Mouse (Mus musculus): ENCODE measurements around the gene Trib3. TPM values are rescaled to one million over a fixed set of nuclear protein-coding genes. Genes with fewer than 3 reads are reported as not detected.

Gene Trib3
- polyA plus RNA-seq, 1 experiment from 2014 or later, result 2.8 TPM

- ATAC-seq (ENCODE audit: insufficient read depth, low FRiP score), result peak; percentile 62; the same call in 1 of the 2 replicates
Observed at GRCm38 (mm10) chr2:152349842-152350540, 6.2 kb upstream of the Trib3 start.

GRCm38 (mm10) chr2:152349205-152349604 lies 5.4 kb upstream of the Trib3 start:
- H3K4me1 ChIP-seq (ENCODE audit: control insufficient read depth, insufficient read depth, low read length), result peaks cover 10% of the 10 kb centered on the region; the same call in 1 of the 2 replicates
- H3K4me2 ChIP-seq (ENCODE audit: low read depth, low read length), result no peak overlapping the region
- no peak overlapping the region for H3K27ac ChIP-seq (ENCODE audit: low read length)
- ATAC-seq (ENCODE audit: insufficient read depth, low FRiP score), result no peak
- 76% methylated on average over 6 of the region's 6 CpGs for WGBS
- H3K9me3 ChIP-seq (replicated peaks; ENCODE audit: control insufficient read depth, low read length), result no peaks in the 10 kb centered on the region
- H3K36me3 ChIP-seq (ENCODE audit: control insufficient read depth, insufficient read depth, low read length), result no peaks in the 10 kb centered on the region
- no peak overlapping the region for H3K4me3 ChIP-seq (replicated peaks; ENCODE audit: low read length)
- no peak overlapping the region for H3K9ac ChIP-seq (ENCODE audit: low read length)
- no peaks in the 10 kb centered on the region for H3K27me3 ChIP-seq (ENCODE audit: control insufficient read depth, insufficient read depth, low read length)

More at GRCm38 (mm10) chr2:152349842-152350540, 6.2 kb upstream of the Trib3 start:
- H3K4me3 ChIP-seq (replicated peaks; ENCODE audit: low read length), result no peak overlapping the region
- H3K4me1 ChIP-seq (ENCODE audit: control insufficient read depth, insufficient read depth, low read length), result peaks cover 7% of the 10 kb centered on the region; the same call in 1 of the 2 replicates
- no peaks in the 10 kb centered on the region for H3K27me3 ChIP-seq (ENCODE audit: control insufficient read depth, insufficient read depth, low read length)
- H3K27ac ChIP-seq (ENCODE audit: low read length), result no peak overlapping the region
- H3K36me3 ChIP-seq (ENCODE audit: control insufficient read depth, insufficient read depth, low read length), result no peaks in the 10 kb centered on the region
- no peaks in the 10 kb centered on the region for H3K9me3 ChIP-seq (replicated peaks; ENCODE audit: control insufficient read depth, low read length)
- no peak overlapping the region for H3K4me2 ChIP-seq (ENCODE audit: low read depth, low read length)
- 74% methylated on average over 8 of the region's 8 CpGs for WGBS
- no peak overlapping the region for H3K9ac ChIP-seq (ENCODE audit: low read length)

GRCm38 (mm10) chr2:152347722-152348121 lies 3.9 kb upstream of the Trib3 start:
- H3K4me3 ChIP-seq (replicated peaks; ENCODE audit: low read length), result no peak overlapping the region
- H3K4me2 ChIP-seq (ENCODE audit: low read depth, low read length), result no peak overlapping the region
- H3K27me3 ChIP-seq (ENCODE audit: control insufficient read depth, insufficient read depth, low read length), result no peaks in the 10 kb centered on the region
- no peaks in the 10 kb centered on the region for H3K9me3 ChIP-seq (replicated peaks; ENCODE audit: control insufficient read depth, low read length)
- 65% methylated on average over 2 of the region's 2 CpGs for WGBS
- no peak overlapping the region for H3K9ac ChIP-seq (ENCODE audit: low read length)
- ATAC-seq (ENCODE audit: insufficient read depth, low FRiP score), result no peak
- no peaks in the 10 kb centered on the region for H3K36me3 ChIP-seq (ENCODE audit: control insufficient read depth, insufficient read depth, low read length)
- no peak overlapping the region for H3K27ac ChIP-seq (ENCODE audit: low read length)
- H3K4me1 ChIP-seq (ENCODE audit: control insufficient read depth, insufficient read depth, low read length), result peaks cover 12% of the 10 kb centered on the region; the same call in 1 of the 2 replicates

GRCm38 (mm10) chr2:152346776-152347465 lies 3.1 kb upstream of the Trib3 start:
- no peaks in the 10 kb centered on the region for H3K9me3 ChIP-seq (replicated peaks; ENCODE audit: control insufficient read depth, low read length)
- H3K9ac ChIP-seq (ENCODE audit: low read length), result no peak overlapping the region
- H3K4me3 ChIP-seq (replicated peaks; ENCODE audit: low read length), result no peak overlapping the region
- ATAC-seq (ENCODE audit: insufficient read depth, low FRiP score), result no peak
- no peaks in the 10 kb centered on the region for H3K27me3 ChIP-seq (ENCODE audit: control insufficient read depth, insufficient read depth, low read length)
- WGBS, result 49% methylated on average over 9 of the region's 9 CpGs
- no peaks in the 10 kb centered on the region for H3K36me3 ChIP-seq (ENCODE audit: control insufficient read depth, insufficient read depth, low read length)
- no peak overlapping the region for H3K27ac ChIP-seq (ENCODE audit: low read length)
- H3K4me2 ChIP-seq (ENCODE audit: low read depth, low read length), result no peak overlapping the region
- H3K4me1 ChIP-seq (ENCODE audit: control insufficient read depth, insufficient read depth, low read length), result peaks cover 12% of the 10 kb centered on the region; the same call in 1 of the 2 replicates

GRCm38 (mm10) chr2:152345393-152345792 lies 1.6 kb upstream of the Trib3 start:
- H3K9me3 ChIP-seq (replicated peaks; ENCODE audit: control insufficient read depth, low read length), result no peaks in the 10 kb centered on the region
- no peak for ATAC-seq (ENCODE audit: insufficient read depth, low FRiP score)
- H3K4me1 ChIP-seq (ENCODE audit: control insufficient read depth, insufficient read depth, low read length), result peaks cover 12% of the 10 kb centered on the region; the same call in 1 of the 2 replicates
- WGBS, result 62% methylated on average over 6 of the region's 6 CpGs
- no peak overlapping the region for H3K4me3 ChIP-seq (replicated peaks; ENCODE audit: low read length)
- no peak overlapping the region for H3K9ac ChIP-seq (ENCODE audit: low read length)
- H3K27ac ChIP-seq (ENCODE audit: low read length), result no peak overlapping the region
- H3K4me2 ChIP-seq (ENCODE audit: low read depth, low read length), result no peak overlapping the region
- no peaks in the 10 kb centered on the region for H3K36me3 ChIP-seq (ENCODE audit: control insufficient read depth, insufficient read depth, low read length)
- no peaks in the 10 kb centered on the region for H3K27me3 ChIP-seq (ENCODE audit: control insufficient read depth, insufficient read depth, low read length)

- Histone ChIP-seq H3K9me3 (replicated peaks; ENCODE audit: control insufficient read depth, low read length) (no peaks in the 10 kb centered on the region), H3K27me3 (ENCODE audit: control insufficient read depth, insufficient read depth, low read length) (no peaks in the 10 kb centered on the region), H3K4me3 (replicated peaks; ENCODE audit: low read length) (no peak overlapping the region), H3K36me3 (ENCODE audit: control insufficient read depth, insufficient read depth, low read length) (no peaks in the 10 kb centered on the region), H3K4me1 (ENCODE audit: control insufficient read depth, insufficient read depth, low read length) (peaks cover 11% of the 10 kb centered on the region; the same call in 1 of the 2 replicates), H3K27ac (ENCODE audit: low read length) (no peak overlapping the region), H3K4me2 (ENCODE audit: low read depth, low read length) (no peak overlapping the region), H3K9ac (ENCODE audit: low read length) (no peak overlapping the region)
- WGBS, result 65% methylated on average over 5 of the region's 5 CpGs
- no peak for ATAC-seq (ENCODE audit: insufficient read depth, low FRiP score)
Observed at GRCm38 (mm10) chr2:152344909-152345308, 1.1 kb upstream of the Trib3 start.

- no peaks in the 10 kb centered on the region for H3K9me3 ChIP-seq (replicated peaks; ENCODE audit: control insufficient read depth, low read length)
- peak overlapping the region; percentile 64 for H3K4me3 ChIP-seq (replicated peaks; ENCODE audit: low read length)
- peak overlapping the region; percentile 75 for H3K9ac ChIP-seq (ENCODE audit: low read length)
- whole genome bisulfite sequencing, result 14% methylated on average over 10 of the region's 10 CpGs
- 0 out of 2 replicates have a peak, but pooled peaks cover 5% of the 10 kb centered on the region for H3K4me1 ChIP-seq (ENCODE audit: control insufficient read depth, insufficient read depth, low read length)
- H3K36me3 ChIP-seq (ENCODE audit: control insufficient read depth, insufficient read depth, low read length), result no peaks in the 10 kb centered on the region
- H3K27me3 ChIP-seq (ENCODE audit: control insufficient read depth, insufficient read depth, low read length), result no peaks in the 10 kb centered on the region
- 0 out of 2 replicates have a peak, but pooled peaks have one; percentile 8 for ATAC-seq (ENCODE audit: insufficient read depth, low FRiP score)
- peak overlapping the region; percentile 93 for H3K4me2 ChIP-seq (ENCODE audit: low read depth, low read length)
- no peak overlapping the region for H3K27ac ChIP-seq (ENCODE audit: low read length)
Observed at GRCm38 (mm10) chr2:152344361-152344760, 529 bp upstream of the Trib3 start.

- Histone ChIP-seq H3K27ac (ENCODE audit: low read length) (no peak overlapping the region), H3K9ac (ENCODE audit: low read length) (no peak overlapping the region), H3K36me3 (ENCODE audit: control insufficient read depth, insufficient read depth, low read length) (no peaks in the 10 kb centered on the region), H3K4me3 (replicated peaks; ENCODE audit: low read length) (no peak overlapping the region), H3K4me1 (ENCODE audit: control insufficient read depth, insufficient read depth, low read length) (0 out of 2 replicates have a peak, but pooled peaks cover 5% of the 10 kb centered on the region), H3K27me3 (ENCODE audit: control insufficient read depth, insufficient read depth, low read length) (no peaks in the 10 kb centered on the region), H3K4me2 (ENCODE audit: low read depth, low read length) (no peak overlapping the region), H3K9me3 (replicated peaks; ENCODE audit: control insufficient read depth, low read length) (no peaks in the 10 kb centered on the region)
- 88% methylated on average over 22 of the region's 22 CpGs for WGBS
- ATAC-seq (ENCODE audit: insufficient read depth, low FRiP score), result no peak
Observed at GRCm38 (mm10) chr2:152339631-152340179, 4.1 kb downstream of the Trib3 start.

- ATAC-seq (ENCODE audit: insufficient read depth, low FRiP score), result no peak
- Histone ChIP-seq H3K27ac (ENCODE audit: low read length) (no peak overlapping the region), H3K9me3 (replicated peaks; ENCODE audit: control insufficient read depth, low read length) (no peaks in the 10 kb centered on the region), H3K27me3 (ENCODE audit: control insufficient read depth, insufficient read depth, low read length) (no peaks in the 10 kb centered on the region), H3K4me2 (ENCODE audit: low read depth, low read length) (no peak overlapping the region), H3K36me3 (ENCODE audit: control insufficient read depth, insufficient read depth, low read length) (no peaks in the 10 kb centered on the region), H3K4me1 (ENCODE audit: control insufficient read depth, insufficient read depth, low read length) (no peaks in the 10 kb centered on the region), H3K9ac (ENCODE audit: low read length) (no peak overlapping the region), H3K4me3 (replicated peaks; ENCODE audit: low read length) (no peak overlapping the region)
- 76% methylated on average over 13 of the region's 13 CpGs for WGBS
Observed at GRCm38 (mm10) chr2:152338319-152338718, 5.5 kb downstream of the Trib3 start.
